Mouse (Mus musculus) gastrocnemius, adult 2 months (tissue): ENCODE data around the gene Olfr398. TPM values are rescaled to one million over a fixed set of nuclear protein-coding genes. Genes with fewer than 3 reads are reported as not detected.

ENCODE experiments used
- DNase-seq: peaks from one replicate; pipeline ENCODE4 v3.0.0; 2022
- H3K27ac ChIP-seq: fragments of 200-600 bp; 2 replicates; pipeline ENCODE4 v1.8.1; 2022; ENCODE audit warnings: mild to moderate bottlenecking
- H3K4me3 ChIP-seq: fragments of 200-600 bp; 2 replicates; pipeline ENCODE4 v1.8.1; 2022; ENCODE audit warnings: mild to moderate bottlenecking, moderate library complexity
- CTCF ChIP-seq: fragments of 200-600 bp; IDR thresholded peaks from 2 replicates; pipeline ENCODE4 v1.8.1; 2022; ENCODE audit warnings: antibody characterized with exemption, mild to moderate bottlenecking, moderate library complexity
- intact Hi-C: fragments of 180-260 bp; cut with DNase I; formaldehyde crosslinking; loops from one replicate; pipeline ENCODE4 v1.15.1; 2025
- long read RNA-seq, 2 experiments: library from polyadenylated mRNA; stranded (forward); transcript quantifications; one replicate each; pipeline ENCODE4 v2.0.0; 2021
- total RNA-seq, 2 experiments: library from RNA; stranded (reverse); gene quantifications; 2 replicates each; pipeline ENCODE4 v1.2.3; 2021

The Olfr398 gene
- not detected for total RNA-seq
- long read RNA-seq, experiment 1: 0 reads
- long read RNA-seq, experiment 2: 0 reads

DNA sequence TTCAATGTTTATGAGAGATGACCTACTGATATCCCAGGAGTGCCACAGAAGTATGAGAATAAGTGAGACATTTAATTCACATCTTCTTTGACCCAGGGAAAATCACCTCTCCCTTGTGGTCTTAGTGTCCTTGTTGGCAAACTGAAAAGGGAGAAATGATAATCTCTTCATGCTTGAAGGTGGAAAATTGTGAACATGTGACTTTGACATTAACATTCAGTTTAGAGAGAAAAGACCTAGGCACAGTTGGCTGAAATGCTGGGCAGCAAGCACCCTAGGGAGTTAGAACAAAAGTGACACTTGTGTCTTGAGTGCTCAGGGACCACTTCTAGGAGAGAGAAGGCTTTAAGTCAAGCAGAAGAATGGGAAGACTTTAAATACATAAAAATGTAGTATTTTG, at the start of gene Olfr398:
Olfr398 (minus strand) TSS at position 101 of the 400 bp plus-strand sequence.
- intact Hi-C loops: no loop called here
- Histone ChIP-seq H3K27ac (no peak within 1 kb of the TSS), H3K4me3 (no peak within 1 kb of the TSS)
- no peak for DNase-seq
- no peak for TF ChIP-seq CTCF

GRCm38 (mm10) chr11:73993115-73993514, 2.9 kb upstream of the Olfr398 start:
- intact Hi-C loops: no loop called here

GRCm38 (mm10) chr11:73960517-73960916, 29.7 kb downstream of the Olfr398 start, which contains the start of gene Olfr397:
TSS of gene Olfr397 (plus strand) at chr11:73960817.
- intact Hi-C loops: no loop called here
- TF ChIP-seq CTCF: no peak
- Histone ChIP-seq H3K27ac (no peak within 1 kb of the TSS), H3K4me3 (no peak within 1 kb of the TSS)
- DNase-seq: no peak

More at GRCm38 (mm10) chr11:73993115-73993514, 2.9 kb upstream of the Olfr398 start:
- Histone ChIP-seq H3K4me3 (no peak overlapping the region), H3K27ac (no peak overlapping the region)
- DNase-seq: no peak
- no peak; the same call in 1 of the 2 replicates for TF ChIP-seq CTCF

- intact Hi-C loops: no loop called here
- TF ChIP-seq CTCF: no peak
- no peak for DNase-seq
- Histone ChIP-seq H3K4me3 (no peak within 1 kb of the TSS), H3K27ac (no peak within 1 kb of the TSS)
These were observed 53.8 kb downstream of the Olfr398 start, which contains the start of gene Olfr23 for GRCm38 (mm10) chr11:73936377-73936776. TSS of gene Olfr23 (plus strand) at chr11:73936677.

Other genes with a start within 250 kb of the Olfr398 start
- gene Olfr389, start 209.7 kb downstream of the Olfr398 start, total RNA-seq: not detected
- gene Olfr390, start 207.4 kb downstream of the Olfr398 start, total RNA-seq: not detected
- gene Olfr391-ps, start 187.4 kb downstream of the Olfr398 start, total RNA-seq: not detected
- not detected for gene Olfr392, start 173.4 kb downstream of the Olfr398 start, total RNA-seq
- not detected for gene Olfr393, start 139.0 kb downstream of the Olfr398 start, total RNA-seq
- not detected for gene Olfr394, start 99.6 kb downstream of the Olfr398 start, total RNA-seq
- not detected for gene Olfr395, start 81.1 kb downstream of the Olfr398 start, total RNA-seq
- gene Olfr23, start 53.7 kb downstream of the Olfr398 start, total RNA-seq: not detected
- not detected for gene Olfr397, start 29.6 kb downstream of the Olfr398 start, total RNA-seq
- gene Olfr139, start 66.1 kb upstream of the Olfr398 start, total RNA-seq: not detected
- not detected for gene Olfr399, start 66.2 kb upstream of the Olfr398 start, total RNA-seq
- gene Zfp616, start 79.5 kb upstream of the Olfr398 start, total RNA-seq: not detected
- gene Olfr401, start 123.3 kb upstream of the Olfr398 start, total RNA-seq: not detected
- not detected for gene Olfr402, start 163.1 kb upstream of the Olfr398 start, total RNA-seq
- not detected for gene Olfr403, start 195.8 kb upstream of the Olfr398 start, total RNA-seq
- gene Olfr43, start 221.0 kb upstream of the Olfr398 start, total RNA-seq: not detected